Mouse (Mus musculus) gastrocnemius, adult 18-20 months (tissue): Measurements from ENCODE around the gene Gdi2. TPM values are rescaled to one million over a fixed set of nuclear protein-coding genes. Genes with fewer than 3 reads are reported as not detected.

Experiments used
- DNase-seq: peaks from one replicate; pipeline ENCODE4 v3.0.0; 2021; ENCODE audit warnings: low spot score
- total RNA-seq, 2 experiments: library from RNA; stranded (reverse); gene quantifications; 2 replicates each; pipeline ENCODE4 v1.2.3; 2021

Gene Gdi2
- total RNA-seq, 2 experiments from 2014 or later = 137 to 141 TPM

GRCm38 (mm10) chr13:3544925-3545324 lies 7.1 kb downstream of the Gdi2 start:
- no peak for DNase-seq

GRCm38 (mm10) chr13:3547410-3547809 lies 9.5 kb downstream of the Gdi2 start:
- DNase-seq = peak; percentile 80

- DNase-seq = no peak
These were observed 10.0 kb downstream of the Gdi2 start for GRCm38 (mm10) chr13:3547856-3548255.

- DNase-seq = no peak
These were observed 25.3 kb downstream of the Gdi2 start for GRCm38 (mm10) chr13:3563130-3563529.

- no peak for DNase-seq
These were observed 26.1 kb downstream of the Gdi2 start for GRCm38 (mm10) chr13:3563953-3564352.

- DNase-seq = no peak
These were observed 52.9 kb downstream of the Gdi2 start for GRCm38 (mm10) chr13:3590789-3591188.

GRCm38 (mm10) chr13:3594311-3594710 lies 56.4 kb downstream of the Gdi2 start:
- DNase-seq = no peak

GRCm38 (mm10) chr13:3596232-3596631 lies 58.4 kb downstream of the Gdi2 start:
- DNase-seq = no peak

- DNase-seq = no peak
These were observed 71.9 kb downstream of the Gdi2 start for GRCm38 (mm10) chr13:3609780-3610117.

- DNase-seq = peak; percentile 15
These were observed 72.4 kb downstream of the Gdi2 start for GRCm38 (mm10) chr13:3610118-3610794.

- peak; percentile 99 for DNase-seq
These were observed 73.1 kb downstream of the Gdi2 start, which contains the start of gene Fam208b for GRCm38 (mm10) chr13:3610795-3611438. Gene Fam208b (minus strand): TSS chr13:3611108.

Other genes starting within 250 kb of the Gdi2 start
- gene Fam208b, start 73.0 kb downstream of the Gdi2 start, total RNA-seq = 1 to 10 TPM; 8.4 to 8.6 TPM
- 10 to 100 TPM; 13.5 to 13.6 TPM for gene Asb13, start 96.0 kb downstream of the Gdi2 start, total RNA-seq